Mouse (Mus musculus) liver, postnatal 0 days (tissue): ENCODE measurements at regions not wholly inside any gene's neighbourhood (a gene's known extent, or its start where the extent isn't known, plus 50 kb on each side); places are given as distances from the start of the nearest gene placed in this dataset.

ENCODE experiments used
- ATAC-seq: fragments of 200-750 bp; cut with Nextera tagmentation; 2 replicates; pipeline ENCODE4 v1.8.0; 2017; ENCODE audit warnings: mild to moderate bottlenecking, moderate library complexity
- DNase-seq: peaks from one replicate; pipeline ENCODE4 v3.0.0-alpha.2; 2016
- H3K27ac ChIP-seq: fragments of 300-500 bp; sonication (generic); 2 replicates; pipeline ENCODE4 v1.5.1; 2014; ENCODE audit warnings: antibody characterized with exemption, moderate library complexity, mild to moderate bottlenecking, low read depth
- H3K27me3 ChIP-seq: fragments of 300-500 bp; sonication (generic); 2 replicates; pipeline ENCODE4 v1.6.1; 2014; ENCODE audit warnings: low read length, control low read depth, mixed read lengths; ENCODE audit not compliant: insufficient read depth
- H3K36me3 ChIP-seq: fragments of 300-500 bp; sonication (generic); replicated peaks from 2 replicates; pipeline ENCODE4 v1.6.1; 2014; ENCODE audit warnings: mild to moderate bottlenecking, control low read depth, low read length, moderate library complexity, mixed read lengths; ENCODE audit not compliant: insufficient read depth
- H3K4me1 ChIP-seq: fragments of 300-500 bp; sonication (generic); 2 replicates; pipeline ENCODE4 v1.6.1; 2014; ENCODE audit warnings: antibody characterized with exemption, mild to moderate bottlenecking, control low read depth; ENCODE audit not compliant: insufficient read depth
- H3K4me2 ChIP-seq: fragments of 300-500 bp; sonication (generic); 2 replicates; pipeline ENCODE4 v1.6.1; 2014; ENCODE audit warnings: low read depth, mild to moderate bottlenecking, low read length, moderate library complexity, mixed read lengths
- H3K4me3 ChIP-seq: fragments of 300-500 bp; sonication (generic); 2 replicates; pipeline ENCODE4 v1.5.1; 2014; ENCODE audit warnings: low read depth, low read length
- H3K9ac ChIP-seq: fragments of 300-500 bp; sonication (generic); replicated peaks from 2 replicates; pipeline ENCODE4 v1.6.1; 2014; ENCODE audit warnings: mild to moderate bottlenecking, moderate library complexity
- H3K9me3 ChIP-seq: fragments of 300-500 bp; sonication (generic); 2 replicates; pipeline ENCODE4 v1.6.1; 2016; ENCODE audit warnings: mild to moderate bottlenecking, control low read depth, low read length, mixed read lengths
- CTCF ChIP-seq: sonication (generic); IDR thresholded peaks from 2 replicates; pipeline ENCODE4 v1.5.1; 2016; ENCODE audit warnings: antibody characterized with exemption, low read depth
- EP300 ChIP-seq: IDR thresholded peaks from 2 replicates; pipeline ENCODE4 v1.6.1; 2016; ENCODE audit warnings: antibody characterized with exemption, low read depth, mild to moderate bottlenecking
- WGBS: fragments of 180-500 bp; shearing (Covaris S2); extraction: QIAGEN DNeasy Blood & Tissue Kit; methylation state at CpG from one replicate; pipeline ENCODE4 v1.1.7; 2014; ENCODE audit not compliant: insufficient replicate concordance; 5-methylcytosine and 5-hydroxymethylcytosine counted together

- TF ChIP-seq CTCF = no peak
- TF ChIP-seq EP300 = no peak
- no peaks in the 10 kb centered on the region for H3K9me3 ChIP-seq
- H3K27ac ChIP-seq = no peak overlapping the region
- no peaks in the 10 kb centered on the region for H3K4me1 ChIP-seq
- no peaks in the 10 kb centered on the region for H3K36me3 ChIP-seq
- H3K4me3 ChIP-seq = no peak overlapping the region
- no peaks in the 10 kb centered on the region for H3K27me3 ChIP-seq
- DNase-seq (no peak), ATAC-seq (no peak)
- WGBS = 67% methylated on average over 1 of the region's 1 CpGs
- no peak overlapping the region for H3K4me2 ChIP-seq
- H3K9ac ChIP-seq = no peak overlapping the region
Observed at GRCm38 (mm10) chr16:58236857-58237256, 171.4 kb upstream of the Dcbld2 start.

GRCm38 (mm10) chr16:58276281-58276680, 132.0 kb upstream of the Dcbld2 start:
- no peaks in the 10 kb centered on the region for H3K4me1 ChIP-seq
- ATAC-seq = no peak
- no peak overlapping the region for H3K27ac ChIP-seq
- no peak for TF ChIP-seq EP300
- TF ChIP-seq CTCF = no peak
- H3K9ac ChIP-seq = no peak overlapping the region
- no peaks in the 10 kb centered on the region for H3K36me3 ChIP-seq
- no peak for DNase-seq
- H3K27me3 ChIP-seq = peaks cover 3% of the 10 kb centered on the region; the same call in 1 of the 2 replicates
- no peaks in the 10 kb centered on the region for H3K9me3 ChIP-seq
- WGBS = 82% methylated on average over 3 of the region's 3 CpGs
- no peak overlapping the region for H3K4me2 ChIP-seq
- H3K4me3 ChIP-seq = no peak overlapping the region

GRCm38 (mm10) chr16:58281474-58281873, 126.8 kb upstream of the Dcbld2 start:
- TF ChIP-seq CTCF (peak; percentile 44), EP300 (no peak)
- no peak for ATAC-seq
- Histone ChIP-seq H3K4me2 (no peak overlapping the region), H3K4me3 (no peak overlapping the region), H3K4me1 (no peaks in the 10 kb centered on the region), H3K27me3 (no peaks in the 10 kb centered on the region; the same call in 1 of the 2 replicates), H3K27ac (no peak overlapping the region), H3K9me3 (no peaks in the 10 kb centered on the region), H3K36me3 (no peaks in the 10 kb centered on the region), H3K9ac (no peak overlapping the region)
- 40% methylated on average over 3 of the region's 3 CpGs for WGBS
- no peak for DNase-seq

GRCm38 (mm10) chr16:58294457-58294856, 113.8 kb upstream of the Dcbld2 start:
- no peak for TF ChIP-seq EP300
- no peak for TF ChIP-seq CTCF
- no peaks in the 10 kb centered on the region for H3K9me3 ChIP-seq
- H3K4me2 ChIP-seq = no peak overlapping the region
- H3K27me3 ChIP-seq = 0 out of 2 replicates have a peak, but pooled peaks cover 2% of the 10 kb centered on the region
- ATAC-seq (no peak), DNase-seq (no peak)
- no peak overlapping the region for H3K27ac ChIP-seq
- no peak overlapping the region for H3K9ac ChIP-seq
- 42% methylated on average over 3 of the region's 3 CpGs for WGBS
- no peaks in the 10 kb centered on the region for H3K36me3 ChIP-seq
- H3K4me3 ChIP-seq = no peak overlapping the region
- H3K4me1 ChIP-seq = no peaks in the 10 kb centered on the region

- Histone ChIP-seq H3K27ac (no peak overlapping the region), H3K4me1 (no peaks in the 10 kb centered on the region), H3K27me3 (0 out of 2 replicates have a peak, but pooled peaks cover 2% of the 10 kb centered on the region), H3K9me3 (no peaks in the 10 kb centered on the region), H3K4me2 (no peak overlapping the region), H3K4me3 (no peak overlapping the region), H3K36me3 (no peaks in the 10 kb centered on the region), H3K9ac (no peak overlapping the region)
- no peak for DNase-seq
- WGBS = 66% methylated on average over 1 of the region's 1 CpGs
- ATAC-seq = no peak
- TF ChIP-seq CTCF = no peak
- TF ChIP-seq EP300 = no peak
Observed at GRCm38 (mm10) chr16:58295128-58295527, 113.1 kb upstream of the Dcbld2 start.

- peak; percentile 49 for ATAC-seq
Observed at GRCm38 (mm10) chr16:58299495-58299894, 108.7 kb upstream of the Dcbld2 start.

GRCm38 (mm10) chr16:58300098-58300497, 108.1 kb upstream of the Dcbld2 start:
- TF ChIP-seq EP300 (no peak), CTCF (no peak)
- ATAC-seq = no peak

More at GRCm38 (mm10) chr16:58299495-58299894, 108.7 kb upstream of the Dcbld2 start:
- Histone ChIP-seq H3K4me2 (no peak overlapping the region), H3K27ac (no peak overlapping the region), H3K36me3 (no peaks in the 10 kb centered on the region), H3K9me3 (no peaks in the 10 kb centered on the region), H3K4me3 (no peak overlapping the region), H3K9ac (no peak overlapping the region), H3K4me1 (no peaks in the 10 kb centered on the region), H3K27me3 (0 out of 2 replicates have a peak, but pooled peaks cover 2% of the 10 kb centered on the region)
- TF ChIP-seq CTCF (peak; percentile 84), EP300 (no peak)
- WGBS = 17% methylated on average over 4 of the region's 4 CpGs
- DNase-seq = peak; percentile 43

More at GRCm38 (mm10) chr16:58300098-58300497, 108.1 kb upstream of the Dcbld2 start:
- no peak overlapping the region for H3K4me2 ChIP-seq
- no peaks in the 10 kb centered on the region for H3K4me1 ChIP-seq
- DNase-seq = no peak
- H3K27me3 ChIP-seq = 0 out of 2 replicates have a peak, but pooled peaks cover 2% of the 10 kb centered on the region
- no peak overlapping the region for H3K4me3 ChIP-seq
- H3K9me3 ChIP-seq = no peaks in the 10 kb centered on the region
- 82% methylated on average over 6 of the region's 6 CpGs for WGBS
- H3K36me3 ChIP-seq = no peaks in the 10 kb centered on the region
- H3K9ac ChIP-seq = no peak overlapping the region
- no peak overlapping the region for H3K27ac ChIP-seq
